Mouse (Mus musculus) liver, postnatal 0 days (tissue): ENCODE results near the gene Slc45a1. TPM values are rescaled to one million over a fixed set of nuclear protein-coding genes. Genes with fewer than 3 reads are reported as not detected.

ENCODE experiments used
- ATAC-seq: fragments of 200-750 bp; cut with Nextera tagmentation; 2 replicates; pipeline ENCODE4 v1.8.0; 2017; ENCODE audit warnings: mild to moderate bottlenecking, moderate library complexity
- DNase-seq: peaks from one replicate; pipeline ENCODE4 v3.0.0-alpha.2; 2016
- H3K27ac ChIP-seq: fragments of 300-500 bp; sonication (generic); 2 replicates; pipeline ENCODE4 v1.5.1; 2014; ENCODE audit warnings: antibody characterized with exemption, moderate library complexity, mild to moderate bottlenecking, low read depth
- H3K27me3 ChIP-seq: fragments of 300-500 bp; sonication (generic); 2 replicates; pipeline ENCODE4 v1.6.1; 2014; ENCODE audit warnings: low read length, control low read depth, mixed read lengths; ENCODE audit not compliant: insufficient read depth
- H3K36me3 ChIP-seq: fragments of 300-500 bp; sonication (generic); replicated peaks from 2 replicates; pipeline ENCODE4 v1.6.1; 2014; ENCODE audit warnings: mild to moderate bottlenecking, control low read depth, low read length, moderate library complexity, mixed read lengths; ENCODE audit not compliant: insufficient read depth
- H3K4me1 ChIP-seq: fragments of 300-500 bp; sonication (generic); 2 replicates; pipeline ENCODE4 v1.6.1; 2014; ENCODE audit warnings: antibody characterized with exemption, mild to moderate bottlenecking, control low read depth; ENCODE audit not compliant: insufficient read depth
- H3K4me2 ChIP-seq: fragments of 300-500 bp; sonication (generic); 2 replicates; pipeline ENCODE4 v1.6.1; 2014; ENCODE audit warnings: low read depth, mild to moderate bottlenecking, low read length, moderate library complexity, mixed read lengths
- H3K4me3 ChIP-seq: fragments of 300-500 bp; sonication (generic); 2 replicates; pipeline ENCODE4 v1.5.1; 2014; ENCODE audit warnings: low read depth, low read length
- H3K9ac ChIP-seq: fragments of 300-500 bp; sonication (generic); replicated peaks from 2 replicates; pipeline ENCODE4 v1.6.1; 2014; ENCODE audit warnings: mild to moderate bottlenecking, moderate library complexity
- H3K9me3 ChIP-seq: fragments of 300-500 bp; sonication (generic); 2 replicates; pipeline ENCODE4 v1.6.1; 2016; ENCODE audit warnings: mild to moderate bottlenecking, control low read depth, low read length, mixed read lengths
- CTCF ChIP-seq: sonication (generic); IDR thresholded peaks from 2 replicates; pipeline ENCODE4 v1.5.1; 2016; ENCODE audit warnings: antibody characterized with exemption, low read depth
- EP300 ChIP-seq: IDR thresholded peaks from 2 replicates; pipeline ENCODE4 v1.6.1; 2016; ENCODE audit warnings: antibody characterized with exemption, low read depth, mild to moderate bottlenecking
- WGBS: fragments of 180-500 bp; shearing (Covaris S2); extraction: QIAGEN DNeasy Blood & Tissue Kit; methylation state at CpG from one replicate; pipeline ENCODE4 v1.1.7; 2014; ENCODE audit not compliant: insufficient replicate concordance; 5-methylcytosine and 5-hydroxymethylcytosine counted together
- polyA plus RNA-seq: library from polyadenylated mRNA; unstranded; fragments of >200 nt; fragmentation: Nextera tagmentation; extraction: Ambion mirVana; gene quantifications from 2 replicates; pipeline ENCODE4 v1.2.1, GENCODE M21; 2015

The Slc45a1 gene
- polyA plus RNA-seq, 1 experiment from 2014 or later: not detected

GRCm38 (mm10) chr4:150677846-150678224, 25.9 kb upstream of the Slc45a1 start:
- Histone ChIP-seq H3K27me3 (no peaks in the 10 kb centered on the region), H3K4me3 (no peak overlapping the region), H3K4me1 (no peaks in the 10 kb centered on the region), H3K4me2 (no peak overlapping the region), H3K36me3 (no peaks in the 10 kb centered on the region), H3K9ac (no peak overlapping the region), H3K9me3 (no peaks in the 10 kb centered on the region), H3K27ac (no peak overlapping the region)
- TF ChIP-seq CTCF (no peak), EP300 (no peak)
- no peak for DNase-seq
- no peak for ATAC-seq
- 44% methylated on average over 4 of the region's 4 CpGs for WGBS

GRCm38 (mm10) chr4:150677126-150677845, 25.3 kb upstream of the Slc45a1 start:
- 53% methylated on average over 10 of the region's 10 CpGs for WGBS
- H3K4me2 ChIP-seq: no peak overlapping the region
- DNase-seq (no peak), ATAC-seq (no peak)
- no peaks in the 10 kb centered on the region for H3K4me1 ChIP-seq
- H3K27ac ChIP-seq: no peak overlapping the region
- no peak overlapping the region for H3K9ac ChIP-seq
- no peak overlapping the region for H3K4me3 ChIP-seq
- H3K27me3 ChIP-seq: no peaks in the 10 kb centered on the region
- H3K36me3 ChIP-seq: no peaks in the 10 kb centered on the region
- TF ChIP-seq CTCF: no peak
- TF ChIP-seq EP300: no peak
- no peaks in the 10 kb centered on the region for H3K9me3 ChIP-seq

- Histone ChIP-seq H3K9me3 (no peaks in the 10 kb centered on the region), H3K9ac (no peak overlapping the region), H3K27ac (no peak overlapping the region), H3K4me1 (no peaks in the 10 kb centered on the region), H3K4me2 (no peak overlapping the region), H3K27me3 (no peaks in the 10 kb centered on the region), H3K4me3 (no peak overlapping the region), H3K36me3 (no peaks in the 10 kb centered on the region)
- ATAC-seq (no peak), DNase-seq (no peak)
- TF ChIP-seq EP300 (no peak), CTCF (no peak)
- WGBS: 83% methylated on average over 13 of the region's 13 CpGs
Observed at GRCm38 (mm10) chr4:150676029-150676428, 24.1 kb upstream of the Slc45a1 start.

GRCm38 (mm10) chr4:150675274-150675673, 23.3 kb upstream of the Slc45a1 start:
- H3K27ac ChIP-seq: no peak overlapping the region
- H3K36me3 ChIP-seq: no peaks in the 10 kb centered on the region
- no peaks in the 10 kb centered on the region for H3K27me3 ChIP-seq
- no peaks in the 10 kb centered on the region for H3K4me1 ChIP-seq
- no peak overlapping the region for H3K9ac ChIP-seq
- no peak overlapping the region for H3K4me3 ChIP-seq
- TF ChIP-seq CTCF (no peak), EP300 (no peak)
- DNase-seq (no peak), ATAC-seq (no peak)
- H3K9me3 ChIP-seq: no peaks in the 10 kb centered on the region
- WGBS: 88% methylated on average over 10 of the region's 10 CpGs
- no peak overlapping the region for H3K4me2 ChIP-seq

GRCm38 (mm10) chr4:150665806-150666205, 13.8 kb upstream of the Slc45a1 start:
- H3K27ac ChIP-seq: peak overlapping the region; percentile 39; the same call in 1 of the 2 replicates
- H3K4me1 ChIP-seq: no peaks in the 10 kb centered on the region
- ATAC-seq (no peak), DNase-seq (peak; percentile 12)
- no peak overlapping the region for H3K4me2 ChIP-seq
- 65% methylated on average over 10 of the region's 10 CpGs for WGBS
- H3K27me3 ChIP-seq: no peaks in the 10 kb centered on the region
- no peak overlapping the region for H3K4me3 ChIP-seq
- H3K36me3 ChIP-seq: no peaks in the 10 kb centered on the region
- H3K9ac ChIP-seq: no peak overlapping the region
- no peaks in the 10 kb centered on the region for H3K9me3 ChIP-seq
- no peak for TF ChIP-seq EP300

GRCm38 (mm10) chr4:150664726-150665125, 12.8 kb upstream of the Slc45a1 start:
- ATAC-seq (no peak), DNase-seq (no peak)
- Histone ChIP-seq H3K36me3 (no peaks in the 10 kb centered on the region), H3K4me1 (no peaks in the 10 kb centered on the region), H3K9ac (no peak overlapping the region), H3K4me2 (no peak overlapping the region), H3K4me3 (no peak overlapping the region), H3K9me3 (no peaks in the 10 kb centered on the region), H3K27ac (no peak overlapping the region), H3K27me3 (no peaks in the 10 kb centered on the region)
- WGBS: 75% methylated on average over 7 of the region's 7 CpGs
- TF ChIP-seq EP300: no peak
- TF ChIP-seq CTCF: peak; percentile 55
